Mouse (Mus musculus) B cell, adult 67 days (primary cell): Measurements from ENCODE around the gene Olfr770. TPM values are rescaled to one million over a fixed set of nuclear protein-coding genes. Genes with fewer than 3 reads are reported as not detected.

Experiments used
- total RNA-seq, 2 experiments: library from RNA; stranded (reverse); gene quantifications; 4 replicates each; pipeline ENCODE4 v1.2.4; 2023

Olfr770 gene
- total RNA-seq, result not detected

DNA sequence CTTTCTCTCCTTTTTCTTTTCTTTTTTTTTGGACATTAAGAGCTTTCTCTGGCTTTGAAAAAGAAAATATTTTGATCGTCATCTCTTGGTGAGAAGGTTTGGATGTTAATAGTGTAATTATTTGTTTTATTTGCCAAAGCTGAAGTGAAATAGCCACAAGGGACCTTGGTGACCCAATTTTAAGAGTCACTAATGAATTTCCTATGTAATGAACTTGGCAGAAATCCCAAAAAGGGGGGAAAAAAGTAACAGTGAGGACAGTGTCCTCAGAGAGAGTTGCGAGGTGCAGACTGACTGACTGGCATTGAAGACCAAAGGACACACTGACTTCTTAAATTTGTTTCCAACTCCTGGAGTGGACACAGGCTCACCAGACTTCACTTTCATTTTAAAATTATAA is at the start of gene Olfr770:
TSS of gene Olfr770 (minus strand) at position 101 of the 400 bp plus-strand sequence.

DNA sequence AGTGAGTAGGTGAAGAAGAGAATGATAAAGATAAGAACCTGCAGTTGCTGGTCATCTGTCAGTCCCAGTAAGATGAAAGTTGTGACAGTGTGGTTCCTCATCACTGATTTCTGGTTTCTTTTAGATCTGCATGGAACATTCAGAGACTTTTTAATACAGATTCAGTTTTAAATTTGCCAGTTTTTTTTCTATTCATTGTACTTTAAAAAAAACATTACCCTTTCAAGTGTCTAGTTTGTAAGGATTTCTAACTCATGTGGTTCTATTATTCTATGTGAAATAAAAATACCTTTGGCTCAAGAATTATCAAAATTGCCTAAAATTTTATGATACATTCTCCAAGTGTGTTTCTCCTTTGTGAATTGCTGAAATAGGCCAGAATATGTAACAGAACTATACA is 48.5 kb upstream of the Olfr770 start, which contains the start of gene Olfr773:
TSS of gene Olfr773 (minus strand) at position 101 of the 400 bp plus-strand sequence.

DNA sequence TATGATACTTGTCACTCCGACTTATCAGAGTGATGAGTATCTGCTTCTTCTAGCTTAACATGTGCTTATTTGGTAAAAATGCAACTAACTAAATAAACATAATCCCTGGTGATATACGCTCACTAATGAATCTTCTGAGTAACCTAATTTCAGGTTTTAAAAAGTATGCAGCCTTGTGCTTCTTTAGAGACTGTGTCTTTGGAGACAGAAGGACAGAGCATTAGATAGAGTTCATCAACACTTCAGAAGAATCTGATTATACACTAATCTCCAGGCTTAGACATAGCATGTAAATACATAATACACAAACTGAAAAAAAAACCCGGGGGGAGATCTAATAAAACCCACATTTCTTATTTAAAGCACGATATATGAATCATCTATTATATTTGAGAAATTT is 39.0 kb upstream of the Olfr770 start, which contains the start of gene Olfr772:
TSS of gene Olfr772 (minus strand) at position 101 of the 400 bp plus-strand sequence.

DNA sequence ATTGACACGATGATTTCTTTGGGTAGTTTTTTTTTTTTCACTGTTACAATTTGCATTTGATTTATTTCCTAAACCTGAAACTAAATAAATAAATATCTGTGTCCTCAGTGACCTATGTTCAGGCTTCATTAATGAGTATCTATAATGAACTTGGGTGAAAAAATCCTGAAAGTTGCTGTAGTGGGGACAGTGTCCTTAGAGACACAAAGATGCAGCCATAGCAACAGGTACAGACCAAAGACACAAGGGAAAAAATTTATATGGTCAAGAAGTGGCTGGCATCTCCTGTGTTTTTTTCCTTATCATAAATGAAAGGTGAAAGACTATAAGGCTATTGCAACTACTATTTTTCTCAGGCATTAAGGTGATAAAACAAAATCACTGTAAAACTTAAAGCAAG is 25.9 kb upstream of the Olfr770 start, which contains the start of gene Olfr771:
TSS of gene Olfr771 (minus strand) at position 101 of the 400 bp plus-strand sequence.

DNA sequence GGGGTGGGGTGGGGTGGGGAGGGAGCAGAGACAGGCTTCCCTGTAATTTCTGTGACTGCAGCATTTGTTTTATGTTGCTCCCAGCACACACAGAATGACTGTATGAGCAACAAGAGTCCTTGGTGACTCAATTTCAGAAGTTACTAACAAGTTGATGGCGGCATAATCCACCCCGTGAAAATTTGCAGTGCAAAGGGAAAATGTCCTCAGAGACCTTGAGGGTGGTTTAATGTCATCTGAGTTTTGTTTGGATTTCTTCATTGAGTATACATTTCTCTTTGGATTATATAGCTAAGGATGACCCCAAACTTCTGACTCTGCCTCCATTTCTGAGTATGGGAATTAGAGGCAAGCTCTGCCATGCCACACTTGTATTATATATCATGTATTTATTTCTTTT is 21.0 kb downstream of the Olfr770 start, which contains the start of gene Olfr769:
TSS of gene Olfr769 (minus strand) at position 101 of the 400 bp plus-strand sequence.

DNA sequence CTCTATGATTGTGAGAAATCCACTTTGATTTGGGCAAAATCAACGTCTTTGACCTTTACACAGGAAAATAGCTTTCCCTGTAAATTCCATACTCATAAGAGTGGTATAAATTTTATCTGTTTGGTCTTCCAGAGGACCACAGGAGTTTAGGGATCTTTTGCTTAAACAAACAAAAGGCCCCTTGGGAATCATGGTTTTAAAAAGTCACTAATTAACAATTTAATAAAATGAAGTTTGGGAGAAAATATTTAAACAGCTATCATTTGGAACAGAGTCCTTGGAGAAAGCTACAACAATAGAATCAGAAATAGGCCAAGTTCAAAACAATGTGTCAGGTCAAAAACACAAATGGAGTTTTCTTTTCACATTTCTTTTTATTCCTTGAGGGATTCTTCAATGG is 39.5 kb downstream of the Olfr770 start, which contains the start of gene Olfr768:
TSS of gene Olfr768 (minus strand) at position 101 of the 400 bp plus-strand sequence.

DNA sequence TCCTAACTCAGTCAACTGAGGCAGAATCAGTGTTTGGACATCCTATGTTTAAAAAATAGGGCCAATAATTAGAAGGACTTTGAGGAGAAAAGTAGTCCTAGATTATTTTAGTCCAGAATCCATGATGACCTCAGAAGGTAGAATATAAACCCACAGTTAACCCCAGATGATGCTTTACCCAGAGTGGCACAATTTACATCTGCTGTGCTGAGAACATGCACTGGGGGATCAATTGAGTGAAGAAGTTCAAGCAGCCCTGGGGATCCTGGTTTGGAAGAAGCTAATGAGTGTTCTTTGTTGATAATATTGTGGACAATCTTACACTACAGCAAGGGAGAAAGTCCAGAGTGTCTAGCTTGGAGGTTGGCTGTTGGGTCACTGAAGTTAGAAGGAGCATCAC is 56.0 kb downstream of the Olfr770 start, which contains the start of gene Olfr767:
TSS of gene Olfr767 (minus strand) at position 101 of the 400 bp plus-strand sequence.

Other genes with a start within 250 kb of the Olfr770 start
- 10 to 100 TPM; 53.2 to 61.2 TPM for gene Gdf11, start 247.3 kb downstream of the Olfr770 start, total RNA-seq
- 1 to 10 TPM; 1.2 to 1.7 TPM for gene Cd63, start 238.0 kb downstream of the Olfr770 start, total RNA-seq
- gene Rdh5, start 216.1 kb downstream of the Olfr770 start, total RNA-seq, result 1 to 10 TPM; 6.5 to 8.2 TPM
- 10 to 100 TPM; 67.9 to 70.9 TPM for gene Bloc1s1, start 215.0 kb downstream of the Olfr770 start, total RNA-seq
- gene Itga7, start 205.2 kb downstream of the Olfr770 start, total RNA-seq, result under 1 TPM in 1 of 2 experiments, not detected in 1; 0.26 TPM
- not detected for gene Mettl7b, start 178.0 kb downstream of the Olfr770 start, total RNA-seq
- not detected for gene Olfr9, start 149.6 kb downstream of the Olfr770 start, total RNA-seq
- not detected for gene Olfr763, start 128.2 kb downstream of the Olfr770 start, total RNA-seq
- not detected for gene Olfr764-ps1, start 99.1 kb downstream of the Olfr770 start, total RNA-seq
- not detected for gene Olfr765, start 89.0 kb downstream of the Olfr770 start, total RNA-seq
- gene Olfr766-ps1, start 70.0 kb downstream of the Olfr770 start, total RNA-seq, result not detected
- gene Olfr767, start 56.1 kb downstream of the Olfr770 start, total RNA-seq, result not detected
- not detected for gene Olfr768, start 39.6 kb downstream of the Olfr770 start, total RNA-seq
- gene Olfr769, start 21.1 kb downstream of the Olfr770 start, total RNA-seq, result not detected
- not detected for gene Olfr771, start 25.8 kb upstream of the Olfr770 start, total RNA-seq
- gene Olfr772, start 38.9 kb upstream of the Olfr770 start, total RNA-seq, result not detected
- not detected for gene Olfr773, start 48.4 kb upstream of the Olfr770 start, total RNA-seq
- gene Olfr774, start 97.2 kb upstream of the Olfr770 start, total RNA-seq, result not detected
- gene Olfr775, start 109.4 kb upstream of the Olfr770 start, total RNA-seq, result not detected
- gene Olfr776, start 120.1 kb upstream of the Olfr770 start, total RNA-seq, result not detected
- not detected for gene Olfr777, start 132.5 kb upstream of the Olfr770 start, total RNA-seq
- not detected for gene Olfr780, start 179.1 kb upstream of the Olfr770 start, total RNA-seq
- gene Olfr781, start 189.9 kb upstream of the Olfr770 start, total RNA-seq, result not detected
- gene Olfr782, start 209.9 kb upstream of the Olfr770 start, total RNA-seq, result not detected
- gene Olfr784, start 245.1 kb upstream of the Olfr770 start, total RNA-seq, result not detected